Mouse (Mus musculus) myocyte (in vitro differentiated cells): ENCODE measurements around the gene Dennd2c. TPM values are rescaled to one million over a fixed set of nuclear protein-coding genes. Genes with fewer than 3 reads are reported as not detected.
A peak's percentile ranks its signal among the peaks of the same experiment; 100 is the strongest.

Source experiments
- H3K27me3 ChIP-seq: one replicate; pipeline ENCODE4 v1.6.1; 2011; ENCODE audit not compliant: control insufficient read depth, insufficient read depth, insufficient read length
- H3K36me3 ChIP-seq: one replicate; pipeline ENCODE4 v1.6.1; 2011; ENCODE audit not compliant: control insufficient read depth, insufficient read depth
- H3K4me2 ChIP-seq: one replicate; pipeline ENCODE4 v1.6.1; 2011; ENCODE audit warnings: low read depth, control low read depth
- H3K4me3 ChIP-seq: one replicate; pipeline ENCODE4 v1.5.1; 2011; ENCODE audit warnings: mild to moderate bottlenecking, control low read depth, moderate library complexity
- H3K79me2 ChIP-seq: one replicate; pipeline ENCODE4 v1.6.1; 2011; ENCODE audit not compliant: control insufficient read depth, insufficient read depth
- H3ac ChIP-seq: one replicate; pipeline ENCODE4 v1.6.1; 2011; ENCODE audit not compliant: control insufficient read depth, insufficient read length
- E2F4 ChIP-seq: IDR thresholded peaks from one replicate; pipeline ENCODE4 v1.6.1; 2011; ENCODE audit warnings: mild to moderate bottlenecking, control low read depth, moderate library complexity; ENCODE audit not compliant: insufficient read depth
- MAX ChIP-seq: IDR thresholded peaks from one replicate; pipeline ENCODE4 v1.6.1; 2011; ENCODE audit warnings: low read depth, mild to moderate bottlenecking, control low read depth
- MYOD1 ChIP-seq, 3 experiments: IDR thresholded peaks; one replicate each; pipeline ENCODE4 v1.6.1; 2011; ENCODE audit warnings: control low read depth in 2 of 3, low read depth in 2 of 3, mild to moderate bottlenecking in 2 of 3, moderate library complexity in 1 of 3; ENCODE audit not compliant: insufficient read length in 2 of 3, control insufficient read depth in 1 of 3
- MYOG ChIP-seq, 3 experiments: IDR thresholded peaks; one replicate each; pipeline ENCODE4 v1.6.1; 2011; ENCODE audit warnings: control low read depth in 2 of 3, low read depth in 2 of 3, mild to moderate bottlenecking in 2 of 3; ENCODE audit not compliant: insufficient read length in 2 of 3, control insufficient read depth in 1 of 3, insufficient read depth in 1 of 3
- POLR2A ChIP-seq: IDR thresholded peaks from one replicate; pipeline ENCODE4 v1.6.1; 2011; ENCODE audit warnings: low read depth, mild to moderate bottlenecking, control low read depth, moderate library complexity; ENCODE audit not compliant: insufficient read length
- POLR2AphosphoS2 ChIP-seq: IDR thresholded peaks from one replicate; pipeline ENCODE4 v1.6.1; 2011; ENCODE audit warnings: low read depth, control low read depth; ENCODE audit not compliant: insufficient read length
- REST ChIP-seq: IDR thresholded peaks from one replicate; pipeline ENCODE4 v1.6.1; 2011; ENCODE audit warnings: mild to moderate bottlenecking, control low read depth, moderate library complexity; ENCODE audit not compliant: insufficient read depth, insufficient read length
- SRF ChIP-seq: IDR thresholded peaks from one replicate; pipeline ENCODE4 v1.6.1; 2011; ENCODE audit warnings: low read depth; ENCODE audit not compliant: control insufficient read depth, insufficient read length
- TCF12 ChIP-seq: IDR thresholded peaks from one replicate; pipeline ENCODE4 v1.6.1; 2011; ENCODE audit warnings: mild to moderate bottlenecking, control low read depth; ENCODE audit not compliant: poor library complexity, insufficient read depth, severe bottlenecking
- TCF3 ChIP-seq: IDR thresholded peaks from one replicate; pipeline ENCODE4 v1.6.1; 2011; ENCODE audit warnings: low read depth, control low read depth; ENCODE audit not compliant: insufficient read length
- USF1 ChIP-seq: IDR thresholded peaks from one replicate; pipeline ENCODE4 v1.6.1; 2011; ENCODE audit warnings: low read depth, mild to moderate bottlenecking, control low read depth, moderate library complexity
- polyA plus RNA-seq: library from polyadenylated mRNA; unstranded; fragments of >200 nt; fragmentation: generic; extraction: Trizol; gene quantifications from one replicate; pipeline ENCODE4 v1.2.1, GENCODE M21; 2012; ENCODE audit warnings: missing spikeins

The Dennd2c gene
- 2.4 TPM for polyA plus RNA-seq

GRCm38 (mm10) chr3:103102454-103103390 is at the start of gene Dennd2c:
Gene Dennd2c, plus strand, starts transcription at chr3:103102604.
- Histone ChIP-seq H3K4me2 (peak within 1 kb of the TSS; percentile 99), H3K36me3 (no peaks in the 10 kb centered on the region), H3K27me3 (no peaks in the 10 kb centered on the region), H3ac (peak within 1 kb of the TSS; percentile 6), H3K4me3 (peak within 1 kb of the TSS; percentile 36), H3K79me2 (no peaks in the 10 kb centered on the region)
- TF ChIP-seq E2F4, result no peak
- TF ChIP-seq REST, result no peak
- peak in 1 of 3 experiments; percentile 22 for TF ChIP-seq MYOG (IDR thresholded peaks at IDR 0.05; ENCODE audit: control insufficient read depth in 1 of 3, insufficient read depth in 1 of 3, insufficient read length in 2 of 3, low read depth in 2 of 3)
- no peak for TF ChIP-seq MAX
- no peak for TF ChIP-seq TCF12
- TF ChIP-seq MYOD1 (IDR thresholded peaks at IDR 0.05; ENCODE audit: control insufficient read depth in 1 of 3, insufficient read length in 2 of 3, low read depth in 2 of 3), result peak in 1 of 3 experiments; percentile 64
- TF ChIP-seq USF1, result no peak
- peak; percentile 89 for TF ChIP-seq POLR2AphosphoS2
- TF ChIP-seq POLR2A, result peak; percentile 98

DNA sequence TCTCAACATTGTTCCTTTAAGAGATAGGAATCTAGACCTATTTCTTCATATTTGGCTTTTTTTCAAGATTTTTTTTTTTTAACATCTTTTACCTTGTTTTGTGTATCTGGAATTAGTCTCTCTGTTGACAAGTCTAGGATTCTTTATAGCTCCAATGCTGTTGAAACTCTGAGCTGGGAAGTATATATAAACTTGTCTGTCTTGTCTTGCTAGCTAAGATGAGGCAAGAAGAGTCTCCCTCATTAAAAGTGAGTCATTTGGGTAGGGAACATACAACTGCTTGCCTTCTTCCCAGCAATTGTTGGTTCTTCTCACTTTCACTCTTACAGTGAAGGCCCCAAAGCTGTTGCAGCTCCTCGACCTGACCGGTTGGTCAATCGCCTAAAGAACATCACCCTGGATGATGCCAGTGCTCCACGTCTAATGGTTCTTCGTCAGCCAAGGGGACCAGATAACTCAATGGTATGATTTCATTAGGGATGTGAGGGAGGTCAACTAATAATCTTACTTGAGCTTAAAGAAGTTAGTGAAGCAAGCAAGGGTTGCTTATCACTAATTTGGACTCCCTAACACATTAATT is 46.3 kb upstream of the Dennd2c start:
- Histone ChIP-seq H3K4me3 (no peak overlapping the region), H3K36me3 (peaks cover 66% of the 10 kb centered on the region), H3K4me2 (no peak overlapping the region), H3K27me3 (no peaks in the 10 kb centered on the region), H3K79me2 (peaks cover 25% of the 10 kb centered on the region), H3ac (no peak overlapping the region)
- TF ChIP-seq MYOG (IDR thresholded peaks at IDR 0.05; ENCODE audit: control insufficient read depth in 1 of 3, insufficient read depth in 1 of 3, insufficient read length in 2 of 3, low read depth in 2 of 3) (no peak), USF1 (no peak), POLR2A (no peak), SRF (no peak), TCF3 (no peak), MAX (no peak), REST (no peak)

DNA sequence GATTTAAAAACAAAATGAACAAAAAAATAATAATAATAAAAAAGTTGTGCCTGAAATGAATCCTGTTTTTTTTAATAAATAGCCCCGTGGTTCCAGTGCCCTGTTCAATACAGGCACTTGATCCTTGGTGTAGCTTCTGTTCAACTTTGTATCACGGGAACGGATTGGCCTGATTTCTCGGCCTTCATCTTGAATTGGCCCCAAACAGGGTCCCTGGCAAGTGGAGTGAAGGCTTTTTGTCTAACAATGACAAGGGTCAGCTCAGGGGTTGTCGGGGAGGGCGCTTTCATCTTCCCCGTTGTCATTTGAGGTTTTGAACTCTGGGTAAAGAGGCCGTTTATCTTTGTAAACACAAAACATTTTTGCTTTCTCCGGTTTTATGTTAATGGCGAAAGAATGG is 44.7 kb upstream of the Dennd2c start:
- H3ac ChIP-seq, result no peak overlapping the region
- no peaks in the 10 kb centered on the region for H3K27me3 ChIP-seq
- H3K79me2 ChIP-seq, result peaks cover 28% of the 10 kb centered on the region
- H3K4me2 ChIP-seq, result peak overlapping the region; percentile 91
- H3K36me3 ChIP-seq, result peaks cover 67% of the 10 kb centered on the region
- TF ChIP-seq USF1 (no peak), POLR2AphosphoS2 (no peak), REST (no peak), TCF3 (no peak), MYOG (IDR thresholded peaks at IDR 0.05; ENCODE audit: control insufficient read depth in 1 of 3, insufficient read depth in 1 of 3, insufficient read length in 2 of 3, low read depth in 2 of 3) (no peak), E2F4 (no peak), POLR2A (no peak), SRF (no peak), TCF12 (no peak), MAX (no peak)
- peak overlapping the region; percentile 93 for H3K4me3 ChIP-seq

DNA sequence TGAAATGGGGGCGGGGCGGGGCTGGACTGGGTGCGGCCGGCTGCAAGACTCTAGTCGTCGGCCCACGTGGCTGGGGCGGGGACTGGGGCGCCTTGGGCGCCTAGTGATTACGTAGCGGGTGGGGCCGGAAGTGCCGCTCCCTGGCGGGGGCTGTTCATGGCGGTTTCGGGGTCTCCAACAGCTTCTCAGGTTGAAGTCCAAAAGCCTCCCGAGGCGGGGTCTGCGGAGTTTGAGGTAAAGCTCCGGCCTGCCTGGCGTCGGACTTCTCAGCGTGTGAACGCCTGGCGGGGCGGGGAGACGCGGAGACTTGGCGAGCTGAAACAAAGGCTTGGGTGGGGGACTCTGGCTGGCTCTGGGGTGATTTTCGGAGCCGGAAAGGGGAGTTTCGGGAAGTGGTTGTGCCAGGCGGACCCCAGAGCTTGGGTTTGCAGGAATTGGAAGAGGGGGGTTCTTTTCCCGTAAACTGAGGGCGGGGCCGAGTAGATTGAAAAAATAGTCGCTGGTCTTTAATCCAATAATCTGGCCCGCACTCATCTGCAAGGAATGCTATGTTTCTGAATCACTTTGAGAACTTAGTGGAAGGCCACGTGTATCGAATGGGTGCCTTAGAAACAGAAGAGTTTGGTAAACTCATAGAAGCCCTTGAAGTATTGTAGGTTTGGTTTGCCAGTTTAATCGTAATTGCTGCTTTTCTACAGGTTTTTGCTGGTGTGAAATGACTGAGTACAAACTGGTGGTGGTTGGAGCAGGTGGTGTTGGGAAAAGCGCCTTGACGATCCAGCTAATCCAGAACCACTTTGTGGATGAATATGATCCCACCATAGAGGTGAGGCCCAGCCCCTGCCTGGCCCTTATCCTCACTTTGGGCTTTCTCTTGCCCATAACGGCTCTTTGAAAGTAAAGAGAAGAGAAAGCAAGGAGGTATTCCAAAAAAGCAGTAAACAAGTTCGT is 43.9 kb upstream of the Dennd2c start, which contains the start of gene Nras:
Gene Nras (plus strand): TSS at position 79 of the 951 bp plus-strand sequence.
- Histone ChIP-seq H3K36me3 (peaks cover 68% of the 10 kb centered on the region), H3K27me3 (no peaks in the 10 kb centered on the region)

More for the DNA sequence above, 43.9 kb upstream of the Dennd2c start, which contains the start of gene Nras:
- peak within 1 kb of the TSS; percentile 11 for H3ac ChIP-seq
- H3K4me2 ChIP-seq, result peak within 1 kb of the TSS; percentile 91
- peaks cover 28% of the 10 kb centered on the region for H3K79me2 ChIP-seq
- H3K4me3 ChIP-seq, result peak within 1 kb of the TSS; percentile 93
- TF ChIP-seq MYOG (IDR thresholded peaks at IDR 0.05; ENCODE audit: control insufficient read depth in 1 of 3, insufficient read depth in 1 of 3, insufficient read length in 2 of 3, low read depth in 2 of 3), result no peak
- TF ChIP-seq POLR2AphosphoS2, result peak; percentile 83
- peak; percentile 79 for TF ChIP-seq USF1
- peak; percentile 34 for TF ChIP-seq POLR2A
